Comparison of ENCODE assay signal across 8 mouse cellular contexts in the genomic region with DNA sequence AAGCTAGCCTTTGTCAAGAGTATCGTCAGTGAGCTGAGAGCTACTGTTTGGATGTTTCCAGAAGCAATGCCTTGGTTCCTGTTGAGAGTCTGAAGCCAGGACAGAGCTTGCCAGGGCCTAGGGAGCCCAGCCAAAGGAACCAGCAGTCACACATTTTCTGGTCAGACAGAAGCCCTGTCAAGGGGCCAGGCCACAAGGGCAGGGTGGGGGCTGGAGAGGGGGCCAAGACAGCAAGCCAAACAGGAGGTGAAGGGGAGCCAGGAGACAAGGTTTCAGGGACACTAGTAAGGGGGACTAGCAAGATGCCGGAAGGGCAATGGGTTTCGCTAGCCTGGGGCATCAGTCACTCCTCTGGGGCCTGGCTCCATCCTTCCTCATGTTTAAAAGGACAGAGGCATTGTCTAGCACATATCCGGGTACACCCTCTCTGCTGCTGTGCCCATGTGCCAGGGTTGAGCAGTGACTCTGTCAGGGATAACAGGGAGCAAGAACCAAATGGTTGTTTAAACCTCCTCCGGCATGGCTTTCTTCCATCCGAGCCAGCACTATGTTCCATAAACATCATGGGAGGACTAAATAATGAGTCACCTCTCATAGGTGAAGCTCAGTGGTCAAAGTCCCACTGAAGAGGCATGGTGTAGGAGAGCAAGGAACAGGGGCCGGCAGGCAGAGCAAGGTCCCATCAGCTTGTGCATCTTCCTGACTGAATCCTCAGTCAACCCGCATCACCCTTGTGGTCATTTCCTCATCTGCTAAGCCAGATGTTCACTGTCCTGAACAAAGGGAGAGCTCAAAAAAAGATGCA. TPM values are rescaled to one million over a fixed set of nuclear protein-coding genes. Genes with fewer than 3 reads are reported as not detected.
A peak's percentile ranks its signal among the peaks of the same experiment; 100 is the strongest.
DNase-seq lines count a peak whose midpoint lies in the region; TF ChIP-seq lines count a peak whose summit lies in the region.
"Had no signal": no experiment of that assay in that cellular context is flagged by ENCODE, and none has a peak within 500 bp of the region (broad histone marks: within the 10 kb centered on the region; RNA-seq: fewer than 3 reads in every experiment).

No protein-coding gene starts in this region.

- TF ChIP-seq CTCF in liver, adult 2 months (IDR thresholded peaks at IDR 0.05; ENCODE audit: low read depth, low read length) = no peak
- no peak for TF ChIP-seq CTCF in thymus, adult 2 months (IDR thresholded peaks at IDR 0.05; ENCODE audit: borderline replicate concordance, control insufficient read depth, extremely low read depth, insufficient read depth, low read length, poor library complexity)

- H3K79me2 ChIP-seq in liver, adult 2 months (ENCODE audit: control insufficient read depth, insufficient read depth, low read length) = no peaks in the 10 kb centered on the region

- no peaks in the 10 kb centered on the region for H3K36me3 ChIP-seq in liver, adult 2 months (ENCODE audit: control insufficient read depth, insufficient read depth, low read length)
- H3K36me3 ChIP-seq in thymus, adult 2 months (ENCODE audit: control insufficient read depth, insufficient read depth, low read length) = no peaks in the 10 kb centered on the region
- H3K36me3 ChIP-seq: neural tube, embryonic 13.5 days had no signal

- H3K9ac ChIP-seq in liver, adult 2 months (ENCODE audit: low read depth, low read length) = no peak overlapping the region
- H3K9ac ChIP-seq: neural tube, embryonic 13.5 days had no signal

- no peak overlapping the region for H3K4me3 ChIP-seq in liver, adult 2 months (ENCODE audit: insufficient read depth, low read depth, low read length)
- no peak overlapping the region for H3K4me3 ChIP-seq in thymus, adult 2 months (ENCODE audit: control insufficient read depth, insufficient read depth, low read length)
- H3K4me3 ChIP-seq: neural tube, embryonic 13.5 days had no signal

- DNase-seq in liver, adult 2 months (ENCODE audit: extremely low read depth, low read depth, low spot score) = peak; percentile 20
- DNase-seq in liver = no peak
- DNase-seq in gastrocnemius, postnatal 10 days = peak; percentile 53
- peak; percentile 70 for DNase-seq in heart, postnatal 4 days
- DNase-seq in skeletal muscle tissue, adult 2 months (ENCODE audit: low read depth, low spot score) = peak; percentile 47
- DNase-seq in thymus, adult 2 months = no peak
- DNase-seq in spleen, postnatal 14 days (ENCODE audit: low spot score in 2 of 2) = no peak

- 0 out of 2 replicates have a peak overlapping the region, but pooled peaks have one; percentile 22 for H3K27ac ChIP-seq in liver, adult 2 months (replicated peaks; ENCODE audit: insufficient read depth, low read depth, low read length)
- H3K27ac ChIP-seq in thymus, adult 2 months (ENCODE audit: control insufficient read depth, insufficient read depth, low read length) = no peak overlapping the region
- H3K27ac ChIP-seq: neural tube, embryonic 13.5 days had no signal

- H3K4me1 ChIP-seq in liver, adult 2 months (ENCODE audit: control insufficient read depth, insufficient read depth, low read length) = no peaks in the 10 kb centered on the region; the same call in 1 of the 2 replicates
- H3K4me1 ChIP-seq in thymus, adult 2 months (replicated peaks; ENCODE audit: control insufficient read depth, insufficient read depth, low read length) = no peaks in the 10 kb centered on the region

- no peak for TF ChIP-seq POLR2A in liver, adult 2 months (IDR thresholded peaks at IDR 0.05; ENCODE audit: extremely low read depth, insufficient read depth, low read length)
- no peak for TF ChIP-seq POLR2A in thymus, adult 2 months (IDR thresholded peaks at IDR 0.05; ENCODE audit: control insufficient read depth, extremely low read depth, insufficient read depth, low read length, poor library complexity)

- 76% methylated on average over 8 of the region's 8 CpGs for WGBS in liver, adult 2 months
- 93% methylated on average over 8 of the region's 8 CpGs for WGBS in thymus, adult 2 months

- no peaks in the 10 kb centered on the region for H3K27me3 ChIP-seq in liver, adult 2 months (ENCODE audit: control insufficient read depth, insufficient read depth, low read length)
- H3K27me3 ChIP-seq in thymus, adult 2 months (ENCODE audit: control insufficient read depth, insufficient read depth, low read length) = no peaks in the 10 kb centered on the region
- H3K27me3 ChIP-seq: neural tube, embryonic 13.5 days had no signal

RNA-seq across cellular contexts. Expression of a gene that starts 44.0 kb away (rescaled TPM):
- total RNA-seq in liver, adult 2 months (2014; rRNA removed) = 3.0 and 3.4 TPM in 2 replicates
- polyA plus RNA-seq in liver, adult 2 months (2012; rRNA removed) = 1.0 and 1.4 TPM in 2 replicates
- 10 to 100 TPM; 22.1 to 28.5 TPM for total RNA-seq in gastrocnemius, postnatal 10 days (2021)
- 10 to 100 TPM; 68.2 to 73.4 TPM for total RNA-seq in heart, postnatal 4 days (2021)
- 10.2 and 11.4 TPM in 2 replicates for polyA plus RNA-seq in thymus, adult 2 months (2012; rRNA removed)

Comparison
In these comparisons a context has a peak if more than half of its experiments do, and no peak if none do; other contexts are left out.
1. DNase-seq: peak in liver, adult 2 months (single experiment), gastrocnemius, postnatal 10 days (single experiment), heart, postnatal 4 days (single experiment) and skeletal muscle tissue, adult 2 months (single experiment); none in liver (single experiment), thymus, adult 2 months (single experiment) and spleen, postnatal 14 days (0 of 2).